Mouse (Mus musculus): ENCODE measurements around the gene Stam2. TPM values are rescaled to one million over a fixed set of nuclear protein-coding genes. Genes with fewer than 3 reads are reported as not detected.
A peak's percentile ranks its signal among the peaks of the same experiment; 100 is the strongest.

The Stam2 gene
- polyA plus RNA-seq, 1 experiment from 2014 or later = 22.2 TPM

DNA sequence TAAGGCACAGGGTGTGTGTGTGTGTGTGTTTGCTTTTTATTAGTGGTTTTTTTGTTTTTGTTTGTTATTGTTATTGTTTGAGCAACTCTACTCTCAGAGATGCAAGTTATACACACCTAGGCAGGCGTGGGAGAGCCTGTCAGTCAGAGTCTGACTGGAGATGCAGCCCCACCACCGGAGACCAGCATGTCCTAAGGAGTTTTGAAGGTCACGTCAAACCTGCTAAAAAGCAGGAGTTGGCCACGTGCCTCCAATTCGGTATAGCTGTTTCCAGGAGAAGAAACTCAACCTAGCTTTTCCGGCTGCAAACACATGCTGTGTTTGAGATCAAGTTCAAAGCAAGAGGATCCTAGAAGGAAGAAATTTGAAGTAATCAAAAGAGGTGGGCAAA lies 65.2 kb downstream of the Stam2 start:
- Histone ChIP-seq H3K4me3 (ENCODE audit: low read depth, low read length) (peak overlapping the region; percentile 59), H3K4me2 (no peak overlapping the region; the same call in 1 of the 2 replicates), H3K4me1 (replicated peaks; ENCODE audit: control insufficient read depth, insufficient read depth, low read length) (no peaks in the 10 kb centered on the region; the same call in 1 of the 2 replicates), H3K27ac (ENCODE audit: low read depth, low read length) (no peak overlapping the region), H3K9me3 (ENCODE audit: control insufficient read depth, low read length) (no peaks in the 10 kb centered on the region), H3K27me3 (replicated peaks; ENCODE audit: control insufficient read depth, insufficient read depth, low read length) (peaks cover 36% of the 10 kb centered on the region), H3K36me3 (ENCODE audit: control insufficient read depth, insufficient read depth, low read length) (no peaks in the 10 kb centered on the region), H3K9ac (ENCODE audit: low read depth, low read length) (no peak overlapping the region)
- WGBS = 17% methylated on average over 6 of the region's 6 CpGs
- DNase-seq (ENCODE audit: low spot score) (no peak), ATAC-seq (replicated peaks; ENCODE audit: low FRiP score) (no peak)

DNA sequence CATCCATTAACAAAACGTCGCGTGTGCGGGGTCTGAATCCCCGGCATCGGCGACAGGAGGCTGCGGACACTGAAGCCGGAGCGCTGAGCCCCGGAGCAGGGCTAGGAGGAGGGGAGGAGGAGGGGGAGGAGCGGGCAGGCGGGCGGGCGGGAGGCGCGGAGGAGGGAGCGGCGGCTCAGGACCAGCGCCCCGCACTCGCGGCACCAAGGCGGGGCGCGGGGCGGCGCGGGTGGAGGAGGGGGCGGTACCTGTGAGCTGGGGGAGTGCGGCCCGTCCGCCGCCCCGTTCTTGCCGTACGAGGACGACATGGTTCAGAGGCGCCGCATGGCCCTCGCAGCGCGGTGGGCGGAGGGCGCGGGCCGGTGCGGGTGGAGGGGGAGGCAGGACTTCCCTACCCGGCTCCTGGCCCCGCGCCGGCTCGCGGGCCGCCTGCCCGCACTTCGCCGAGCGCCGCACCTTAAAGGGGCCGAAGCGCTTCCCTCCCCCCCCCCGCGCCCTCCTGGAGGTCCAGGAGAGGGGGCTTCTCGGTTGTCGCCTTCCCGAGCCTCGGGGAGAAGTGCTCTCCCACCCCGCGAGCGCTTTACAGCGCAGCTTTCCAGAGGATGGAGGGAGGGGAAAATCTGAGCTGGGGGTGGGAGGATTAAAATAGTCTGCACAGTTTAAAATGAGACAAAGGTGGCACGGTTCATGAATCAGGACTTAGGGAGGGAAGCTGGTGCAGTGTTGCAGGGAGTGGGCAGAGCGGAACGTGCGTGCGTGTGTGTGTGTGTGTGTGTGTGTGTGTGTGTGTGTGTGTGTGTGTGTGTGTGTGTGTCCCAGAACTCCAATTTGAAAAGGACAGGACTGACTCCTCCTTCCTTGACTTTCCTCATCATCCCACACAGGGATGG lies 65.8 kb downstream of the Stam2 start, which contains the start of gene Cacnb4:
Gene Cacnb4 (minus strand): TSS at position 809 of the 890 bp plus-strand sequence.
- Histone ChIP-seq H3K27me3 (replicated peaks; ENCODE audit: control insufficient read depth, insufficient read depth, low read length) (peaks cover 36% of the 10 kb centered on the region), H3K9ac (ENCODE audit: low read depth, low read length) (peak within 1 kb of the TSS; percentile 31; the same call in 1 of the 2 replicates), H3K4me1 (replicated peaks; ENCODE audit: control insufficient read depth, insufficient read depth, low read length) (no peaks in the 10 kb centered on the region; the same call in 1 of the 2 replicates), H3K4me2 (peak within 1 kb of the TSS; percentile 84), H3K36me3 (ENCODE audit: control insufficient read depth, insufficient read depth, low read length) (no peaks in the 10 kb centered on the region), H3K9me3 (ENCODE audit: control insufficient read depth, low read length) (no peaks in the 10 kb centered on the region), H3K4me3 (ENCODE audit: low read depth, low read length) (peak within 1 kb of the TSS; percentile 59), H3K27ac (ENCODE audit: low read depth, low read length) (no peak within 1 kb of the TSS)
- ATAC-seq (replicated peaks; ENCODE audit: low FRiP score) = peak; percentile 67
- peak; percentile 58 for DNase-seq (ENCODE audit: low spot score)
- WGBS = 1% methylated on average over 57 of the region's 77 CpGs

DNA sequence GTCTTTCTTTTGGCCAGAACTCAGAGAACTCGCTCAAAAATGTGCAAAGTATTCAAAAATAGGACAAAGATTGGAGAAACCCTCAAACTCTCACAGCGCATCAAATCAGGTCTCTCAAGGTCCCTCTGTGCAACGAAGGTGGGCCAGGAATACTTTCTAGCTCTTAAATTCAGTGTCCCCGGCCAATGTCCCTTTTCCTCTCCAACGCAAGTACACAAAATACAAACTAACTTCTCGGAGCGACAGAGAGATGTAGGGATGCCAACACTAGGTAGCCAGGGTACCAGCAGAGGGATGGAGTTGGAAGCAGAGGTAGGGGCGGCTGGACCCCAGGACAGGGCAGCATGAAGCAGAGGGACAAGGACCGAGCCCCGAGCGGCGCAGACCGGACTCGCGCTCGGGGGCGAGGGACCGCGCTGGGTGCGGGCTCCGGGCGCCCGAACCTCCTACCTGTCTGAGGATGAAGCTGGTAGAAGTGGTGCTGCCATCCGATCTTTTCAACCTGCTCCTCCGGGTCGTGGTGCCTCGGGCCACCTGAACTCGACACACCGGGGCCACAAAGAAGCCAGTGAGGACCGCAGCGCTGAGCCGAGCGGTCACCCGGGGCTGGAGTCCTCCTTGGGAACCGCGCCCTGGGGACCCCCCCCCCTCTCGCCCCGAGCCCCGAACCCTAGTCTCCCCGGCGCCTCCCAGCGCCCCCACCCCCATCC lies 66.6 kb downstream of the Stam2 start:
- H3K4me3 ChIP-seq (ENCODE audit: low read depth, low read length) = peak overlapping the region; percentile 59
- H3K27ac ChIP-seq (ENCODE audit: low read depth, low read length) = no peak overlapping the region
- no peaks in the 10 kb centered on the region; the same call in 1 of the 2 replicates for H3K4me1 ChIP-seq (replicated peaks; ENCODE audit: control insufficient read depth, insufficient read depth, low read length)
- H3K4me2 ChIP-seq = peak overlapping the region; percentile 84
- ATAC-seq (replicated peaks; ENCODE audit: low FRiP score) = peak; percentile 53
- no peaks in the 10 kb centered on the region for H3K36me3 ChIP-seq (ENCODE audit: control insufficient read depth, insufficient read depth, low read length)
- WGBS = 2% methylated on average over 40 of the region's 42 CpGs
- no peaks in the 10 kb centered on the region for H3K9me3 ChIP-seq (ENCODE audit: control insufficient read depth, low read length)
- H3K27me3 ChIP-seq (replicated peaks; ENCODE audit: control insufficient read depth, insufficient read depth, low read length) = peaks cover 43% of the 10 kb centered on the region
- DNase-seq (ENCODE audit: low spot score) = peak; percentile 55
- no peak overlapping the region for H3K9ac ChIP-seq (ENCODE audit: low read depth, low read length)

DNA sequence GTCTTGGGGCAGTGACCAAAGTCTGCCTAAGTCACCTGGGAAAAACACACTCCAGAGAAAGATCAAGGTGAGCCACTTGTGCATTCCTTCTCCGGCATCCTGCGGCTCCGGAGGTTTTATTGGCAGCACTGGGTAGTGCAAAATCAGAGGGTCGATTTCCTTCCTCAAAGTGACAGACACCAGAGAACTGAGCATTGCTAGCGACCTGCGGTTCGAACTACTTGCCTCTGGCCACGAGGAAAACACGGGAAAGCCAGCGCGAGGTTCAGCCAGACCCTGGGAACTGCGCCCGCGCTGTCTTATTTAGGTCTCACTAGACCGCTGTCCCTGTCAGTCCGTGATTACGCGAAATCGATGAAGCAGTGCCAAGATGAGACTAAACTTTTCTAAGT lies 67.2 kb downstream of the Stam2 start:
- Histone ChIP-seq H3K36me3 (ENCODE audit: control insufficient read depth, insufficient read depth, low read length) (no peaks in the 10 kb centered on the region), H3K27me3 (replicated peaks; ENCODE audit: control insufficient read depth, insufficient read depth, low read length) (peaks cover 43% of the 10 kb centered on the region), H3K4me2 (peak overlapping the region; percentile 84), H3K4me3 (ENCODE audit: low read depth, low read length) (peak overlapping the region; percentile 59), H3K4me1 (replicated peaks; ENCODE audit: control insufficient read depth, insufficient read depth, low read length) (no peaks in the 10 kb centered on the region; the same call in 1 of the 2 replicates), H3K9me3 (ENCODE audit: control insufficient read depth, low read length) (no peaks in the 10 kb centered on the region), H3K9ac (ENCODE audit: low read depth, low read length) (no peak overlapping the region), H3K27ac (ENCODE audit: low read depth, low read length) (no peak overlapping the region)
- WGBS = 2% methylated on average over 19 of the region's 19 CpGs
- ATAC-seq (replicated peaks; ENCODE audit: low FRiP score) = no peak
- DNase-seq (ENCODE audit: low spot score) = peak; percentile 35

DNA sequence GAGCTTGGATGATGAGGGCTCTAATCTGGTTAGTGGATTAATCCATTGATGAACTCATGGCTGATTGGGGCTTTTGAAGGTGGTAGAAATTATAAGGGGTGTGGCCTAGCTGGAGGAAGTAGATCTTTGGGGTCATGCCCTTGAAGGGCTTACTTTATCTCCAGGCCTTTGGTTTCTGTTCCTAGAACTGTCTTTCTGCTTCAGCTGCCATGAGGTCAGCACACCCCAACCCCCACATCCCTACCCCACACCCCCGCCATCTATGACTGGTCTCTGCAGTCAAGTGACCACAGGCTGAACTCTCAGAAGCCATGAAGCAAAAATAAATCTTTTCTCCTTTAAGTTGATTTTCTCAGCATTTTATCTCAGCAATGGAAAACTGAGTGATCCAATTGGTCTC lies 68.9 kb downstream of the Stam2 start:
- no peaks in the 10 kb centered on the region; the same call in 1 of the 2 replicates for H3K4me1 ChIP-seq (replicated peaks; ENCODE audit: control insufficient read depth, insufficient read depth, low read length)
- H3K27me3 ChIP-seq (replicated peaks; ENCODE audit: control insufficient read depth, insufficient read depth, low read length) = peaks cover 41% of the 10 kb centered on the region
- no peak overlapping the region for H3K27ac ChIP-seq (ENCODE audit: low read depth, low read length)
- H3K36me3 ChIP-seq (ENCODE audit: control insufficient read depth, insufficient read depth, low read length) = no peaks in the 10 kb centered on the region
- H3K9me3 ChIP-seq (ENCODE audit: control insufficient read depth, low read length) = no peaks in the 10 kb centered on the region
- H3K4me3 ChIP-seq (ENCODE audit: low read depth, low read length) = no peak overlapping the region
- 58% methylated on average over 1 of the region's 1 CpGs for WGBS
- DNase-seq (ENCODE audit: low spot score) (no peak), ATAC-seq (replicated peaks; ENCODE audit: low FRiP score) (no peak)
- no peak overlapping the region for H3K9ac ChIP-seq (ENCODE audit: low read depth, low read length)
- no peak overlapping the region for H3K4me2 ChIP-seq

DNA sequence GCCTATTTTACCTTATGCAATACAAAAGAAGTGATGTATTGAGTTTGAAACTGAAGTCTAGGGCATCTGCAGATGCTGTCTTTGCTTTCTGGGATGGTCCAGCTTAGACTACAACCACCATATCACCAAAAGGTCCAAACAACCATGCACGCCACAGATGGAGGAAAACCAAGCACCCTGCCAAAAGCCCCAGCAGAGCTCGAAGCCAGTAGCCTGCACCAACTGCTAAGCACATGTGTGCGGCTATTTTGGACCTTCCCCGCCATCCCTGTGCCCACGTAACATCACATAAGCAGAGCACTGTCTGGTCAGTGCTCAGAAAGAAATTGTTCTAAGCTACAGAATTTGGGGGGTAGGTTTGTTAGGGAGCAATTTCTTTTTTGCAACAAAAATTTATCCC lies 71.3 kb downstream of the Stam2 start:
- Histone ChIP-seq H3K27me3 (replicated peaks; ENCODE audit: control insufficient read depth, insufficient read depth, low read length) (peaks cover 21% of the 10 kb centered on the region), H3K4me2 (no peak overlapping the region), H3K9ac (ENCODE audit: low read depth, low read length) (no peak overlapping the region), H3K4me1 (replicated peaks; ENCODE audit: control insufficient read depth, insufficient read depth, low read length) (no peaks in the 10 kb centered on the region; the same call in 1 of the 2 replicates), H3K9me3 (ENCODE audit: control insufficient read depth, low read length) (no peaks in the 10 kb centered on the region), H3K36me3 (ENCODE audit: control insufficient read depth, insufficient read depth, low read length) (no peaks in the 10 kb centered on the region), H3K27ac (ENCODE audit: low read depth, low read length) (no peak overlapping the region), H3K4me3 (ENCODE audit: low read depth, low read length) (no peak overlapping the region)
- ATAC-seq (replicated peaks; ENCODE audit: low FRiP score) (no peak), DNase-seq (ENCODE audit: low spot score) (no peak)
- 82% methylated on average over 5 of the region's 5 CpGs for WGBS

DNA sequence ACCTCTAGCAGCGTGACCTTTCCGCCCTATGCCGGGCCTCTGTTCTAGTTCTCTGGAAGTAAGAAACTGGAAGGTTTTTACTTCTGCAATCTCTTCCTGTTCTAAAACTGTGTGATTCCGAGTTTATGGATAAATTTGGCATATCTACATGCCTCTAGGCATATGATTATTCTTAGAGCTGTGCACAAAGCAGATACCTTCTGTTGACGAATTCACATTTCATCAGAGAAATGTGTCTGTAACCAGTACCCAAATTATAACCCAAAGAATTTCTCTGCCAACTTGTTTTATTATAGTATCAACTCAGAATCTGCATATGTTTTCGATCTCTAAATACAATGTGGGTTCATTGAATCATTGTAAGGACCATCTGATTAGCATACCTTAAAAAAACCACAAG lies 73.6 kb downstream of the Stam2 start:
- Histone ChIP-seq H3K36me3 (ENCODE audit: control insufficient read depth, insufficient read depth, low read length) (no peaks in the 10 kb centered on the region), H3K27ac (ENCODE audit: low read depth, low read length) (no peak overlapping the region), H3K4me1 (replicated peaks; ENCODE audit: control insufficient read depth, insufficient read depth, low read length) (no peaks in the 10 kb centered on the region), H3K9ac (ENCODE audit: low read depth, low read length) (no peak overlapping the region), H3K4me3 (ENCODE audit: low read depth, low read length) (no peak overlapping the region), H3K27me3 (replicated peaks; ENCODE audit: control insufficient read depth, insufficient read depth, low read length) (peaks cover 9% of the 10 kb centered on the region), H3K4me2 (no peak overlapping the region), H3K9me3 (ENCODE audit: control insufficient read depth, low read length) (no peaks in the 10 kb centered on the region)
- DNase-seq (ENCODE audit: low spot score) (no peak), ATAC-seq (replicated peaks; ENCODE audit: low FRiP score) (no peak)
- 83% methylated on average over 6 of the region's 6 CpGs for WGBS

DNA sequence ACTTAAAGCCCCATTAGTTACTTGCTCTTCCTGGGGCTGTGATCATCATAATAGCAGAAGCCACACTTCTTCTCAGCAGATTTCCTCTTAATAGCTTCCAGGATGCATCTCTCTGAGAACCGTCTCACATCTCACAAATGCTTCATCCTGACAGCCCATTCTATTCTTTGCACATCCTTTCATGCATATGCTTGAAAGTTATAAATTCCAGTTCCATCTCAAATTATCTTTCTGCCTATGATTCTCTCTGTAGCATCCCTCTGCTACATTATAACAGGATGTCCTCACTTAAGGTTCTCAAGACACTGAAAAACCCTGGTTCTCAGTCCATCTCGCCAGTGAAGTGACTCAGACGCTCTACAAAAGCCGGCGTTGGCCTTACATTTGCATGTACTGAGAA lies 85.4 kb downstream of the Stam2 start:
- Histone ChIP-seq H3K9me3 (ENCODE audit: control insufficient read depth, low read length) (no peaks in the 10 kb centered on the region), H3K4me2 (no peak overlapping the region), H3K36me3 (ENCODE audit: control insufficient read depth, insufficient read depth, low read length) (no peaks in the 10 kb centered on the region), H3K9ac (ENCODE audit: low read depth, low read length) (no peak overlapping the region), H3K27ac (ENCODE audit: low read depth, low read length) (no peak overlapping the region), H3K4me1 (replicated peaks; ENCODE audit: control insufficient read depth, insufficient read depth, low read length) (no peaks in the 10 kb centered on the region), H3K4me3 (ENCODE audit: low read depth, low read length) (no peak overlapping the region), H3K27me3 (replicated peaks; ENCODE audit: control insufficient read depth, insufficient read depth, low read length) (peaks cover 7% of the 10 kb centered on the region; the same call in 1 of the 2 replicates)
- 85% methylated on average over 5 of the region's 5 CpGs for WGBS
- ATAC-seq (replicated peaks; ENCODE audit: low FRiP score) (no peak), DNase-seq (ENCODE audit: low spot score) (no peak)

All from liver, embryonic 11.5 days (tissue).